Mouse (Mus musculus): ENCODE measurements around the gene Ncbp1. TPM values are rescaled to one million over a fixed set of nuclear protein-coding genes. Genes with fewer than 3 reads are reported as not detected.
"Not testable (repeated sequence)": the region's sequence is repeated elsewhere in the genome, so short reads cannot be mapped to it uniquely, and the experiment has no call there.

Ncbp1 gene
- polyA plus RNA-seq, 1 experiment = 6.9 TPM

- 89% methylated on average over 7 of the region's 7 CpGs for WGBS
- peaks cover 61% of the 10 kb centered on the region for H3K36me3 ChIP-seq (ENCODE audit: control insufficient read depth, insufficient read depth, low read length)
- H3K27me3 ChIP-seq (ENCODE audit: control insufficient read depth, insufficient read depth, low read length) = no peaks in the 10 kb centered on the region
- H3K27ac ChIP-seq (ENCODE audit: insufficient read depth, low read depth, low read length) = no peak overlapping the region
- H3K4me3 ChIP-seq (ENCODE audit: low read depth, low read length) = no peak overlapping the region
- TF ChIP-seq POLR2A (IDR thresholded peaks at IDR 0.05; ENCODE audit: low read depth, low read length) = no peak
- no peak for TF ChIP-seq CTCF (IDR thresholded peaks at IDR 0.05; ENCODE audit: extremely low read depth, insufficient read length, insufficient replicate concordance, low read depth, low read length)
- H3K4me1 ChIP-seq (ENCODE audit: control insufficient read depth, insufficient read depth, insufficient read length, low read length) = no peaks in the 10 kb centered on the region
Observed at GRCm38 (mm10) chr4:46182181-46182580, 43.8 kb downstream of the Ncbp1 start.

- no peaks in the 10 kb centered on the region for H3K4me1 ChIP-seq (ENCODE audit: control insufficient read depth, insufficient read depth, insufficient read length, low read length)
- H3K27me3 ChIP-seq (ENCODE audit: control insufficient read depth, insufficient read depth, low read length) = no peaks in the 10 kb centered on the region
- TF ChIP-seq CTCF (IDR thresholded peaks at IDR 0.05; ENCODE audit: extremely low read depth, insufficient read length, insufficient replicate concordance, low read depth, low read length) = no peak
- TF ChIP-seq POLR2A (IDR thresholded peaks at IDR 0.05; ENCODE audit: low read depth, low read length) = no peak
- no peak overlapping the region for H3K4me3 ChIP-seq (ENCODE audit: low read depth, low read length)
- 58% methylated on average over 8 of the region's 8 CpGs for WGBS
- H3K27ac ChIP-seq (ENCODE audit: insufficient read depth, low read depth, low read length) = no peak overlapping the region
- peaks cover 44% of the 10 kb centered on the region for H3K36me3 ChIP-seq (ENCODE audit: control insufficient read depth, insufficient read depth, low read length)
Observed at GRCm38 (mm10) chr4:46185423-46185822, 47.0 kb downstream of the Ncbp1 start.

GRCm38 (mm10) chr4:46185890-46186289 is 47.5 kb downstream of the Ncbp1 start:
- WGBS = 84% methylated on average over 9 of the region's 9 CpGs
- Histone ChIP-seq H3K4me3 (ENCODE audit: low read depth, low read length) (no peak overlapping the region), H3K36me3 (ENCODE audit: control insufficient read depth, insufficient read depth, low read length) (peaks cover 48% of the 10 kb centered on the region), H3K4me1 (ENCODE audit: control insufficient read depth, insufficient read depth, insufficient read length, low read length) (no peaks in the 10 kb centered on the region), H3K27me3 (ENCODE audit: control insufficient read depth, insufficient read depth, low read length) (no peaks in the 10 kb centered on the region), H3K27ac (ENCODE audit: insufficient read depth, low read depth, low read length) (no peak overlapping the region)
- TF ChIP-seq CTCF (IDR thresholded peaks at IDR 0.05; ENCODE audit: extremely low read depth, insufficient read length, insufficient replicate concordance, low read depth, low read length) (no peak), POLR2A (IDR thresholded peaks at IDR 0.05; ENCODE audit: low read depth, low read length) (no peak)

DNA sequence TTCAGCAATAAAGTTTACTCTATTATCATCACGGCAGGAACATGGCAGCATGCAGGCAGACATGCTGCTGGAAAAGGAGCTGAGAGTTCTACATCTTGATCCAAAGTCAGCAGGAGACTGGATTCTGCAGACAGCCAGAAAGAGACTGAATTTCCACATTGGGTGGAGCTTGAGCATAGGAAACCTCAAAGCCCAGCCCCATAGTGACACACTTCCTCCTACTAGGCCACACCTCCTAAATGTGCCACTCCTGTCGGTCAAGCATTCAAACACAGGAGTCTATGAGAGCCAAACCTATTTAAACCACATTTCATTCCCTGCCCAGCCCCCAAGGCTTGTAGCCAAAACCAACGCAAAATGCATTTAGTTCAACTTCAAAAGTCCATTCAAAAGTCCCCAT is 48.1 kb downstream of the Ncbp1 start:
- no peak overlapping the region for H3K4me3 ChIP-seq (ENCODE audit: low read depth, low read length)
- no peaks in the 10 kb centered on the region for H3K4me1 ChIP-seq (ENCODE audit: control insufficient read depth, insufficient read depth, insufficient read length, low read length)
- WGBS = 75% methylated on average over 3 of the region's 3 CpGs
- no peaks in the 10 kb centered on the region for H3K27me3 ChIP-seq (ENCODE audit: control insufficient read depth, insufficient read depth, low read length)
- no peak for TF ChIP-seq CTCF (IDR thresholded peaks at IDR 0.05; ENCODE audit: extremely low read depth, insufficient read length, insufficient replicate concordance, low read depth, low read length)
- TF ChIP-seq POLR2A (IDR thresholded peaks at IDR 0.05; ENCODE audit: low read depth, low read length) = no peak
- peaks cover 44% of the 10 kb centered on the region for H3K36me3 ChIP-seq (ENCODE audit: control insufficient read depth, insufficient read depth, low read length)
- no peak overlapping the region for H3K27ac ChIP-seq (ENCODE audit: insufficient read depth, low read depth, low read length)

GRCm38 (mm10) chr4:46192011-46192410 is 53.6 kb downstream of the Ncbp1 start:
- not testable (repeated sequence) for H3K4me1 ChIP-seq (ENCODE audit: control insufficient read depth, insufficient read depth, insufficient read length, low read length); H3K27ac ChIP-seq (ENCODE audit: insufficient read depth, low read depth, low read length); H3K36me3 ChIP-seq (ENCODE audit: control insufficient read depth, insufficient read depth, low read length); H3K4me3 ChIP-seq (ENCODE audit: low read depth, low read length); H3K27me3 ChIP-seq (ENCODE audit: control insufficient read depth, insufficient read depth, low read length)

- peaks cover 9% of the 10 kb centered on the region; the same call in 1 of the 2 replicates for H3K4me1 ChIP-seq (ENCODE audit: control insufficient read depth, insufficient read depth, insufficient read length, low read length)
- peak within 1 kb of the TSS; percentile 48 for H3K27ac ChIP-seq (ENCODE audit: insufficient read depth, low read depth, low read length)
- WGBS = under 1% methylated on average over 70 of the region's 70 CpGs
- peaks cover 1% of the 10 kb centered on the region; the same call in 1 of the 2 replicates for H3K36me3 ChIP-seq (ENCODE audit: control insufficient read depth, insufficient read depth, low read length)
- H3K4me3 ChIP-seq (ENCODE audit: low read depth, low read length) = peak within 1 kb of the TSS; percentile 72
- no peaks in the 10 kb centered on the region for H3K27me3 ChIP-seq (ENCODE audit: control insufficient read depth, insufficient read depth, low read length)
- TF ChIP-seq POLR2A (IDR thresholded peaks at IDR 0.05; ENCODE audit: low read depth, low read length) (peak; percentile 69; the same call in 1 of the 2 replicates), CTCF (IDR thresholded peaks at IDR 0.05; ENCODE audit: extremely low read depth, insufficient read length, insufficient replicate concordance, low read depth, low read length) (no peak)
Observed at GRCm38 (mm10) chr4:46195781-46196487, 57.5 kb downstream of the Ncbp1 start, which contains the start of gene Xpa. Gene Xpa, minus strand, starts transcription at chr4:46196311.

DNA sequence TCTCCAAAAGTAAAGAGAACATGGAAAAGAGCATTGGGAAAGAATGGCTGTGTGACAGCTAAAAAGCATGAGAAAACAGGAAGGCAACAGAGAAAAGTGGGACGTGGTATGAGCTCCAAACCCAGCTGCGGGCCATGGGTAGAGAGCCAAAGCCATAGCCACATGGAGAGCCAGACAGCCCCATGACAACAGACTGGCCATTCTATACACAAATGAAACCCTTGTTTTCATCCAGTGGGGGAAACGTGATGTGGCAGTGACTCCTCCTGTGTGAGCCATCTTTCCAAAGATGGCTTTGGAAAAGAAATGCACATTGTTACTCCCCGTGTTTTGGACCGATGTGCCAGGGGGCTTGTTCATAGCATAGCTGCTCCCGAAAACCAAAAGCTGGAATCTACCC is 58.1 kb downstream of the Ncbp1 start:
- H3K27ac ChIP-seq (ENCODE audit: insufficient read depth, low read depth, low read length) = peak overlapping the region; percentile 48
- H3K36me3 ChIP-seq (ENCODE audit: control insufficient read depth, insufficient read depth, low read length) = no peaks in the 10 kb centered on the region
- TF ChIP-seq POLR2A (IDR thresholded peaks at IDR 0.05; ENCODE audit: low read depth, low read length) (no peak), CTCF (IDR thresholded peaks at IDR 0.05; ENCODE audit: extremely low read depth, insufficient read length, insufficient replicate concordance, low read depth, low read length) (no peak)
- H3K4me1 ChIP-seq (ENCODE audit: control insufficient read depth, insufficient read depth, insufficient read length, low read length) = peaks cover 9% of the 10 kb centered on the region; the same call in 1 of the 2 replicates
- 37% methylated on average over 6 of the region's 6 CpGs for WGBS
- H3K4me3 ChIP-seq (ENCODE audit: low read depth, low read length) = peak overlapping the region; percentile 72
- no peaks in the 10 kb centered on the region for H3K27me3 ChIP-seq (ENCODE audit: control insufficient read depth, insufficient read depth, low read length)

Data from small intestine, adult 2 months (tissue).